Mouse (Mus musculus) liver, embryonic 16.5 days (tissue): Measurements from ENCODE around the gene Zbtb34. TPM values are rescaled to one million over a fixed set of nuclear protein-coding genes. Genes with fewer than 3 reads are reported as not detected.

Source experiments
- ATAC-seq: fragments of 200-750 bp; cut with Nextera tagmentation; 2 replicates; pipeline ENCODE4 v1.8.0; 2017; ENCODE audit warnings: low read depth, mild to moderate bottlenecking, moderate number of reproducible peaks, moderate library complexity
- H3K27ac ChIP-seq: fragments of 300-500 bp; sonication (generic); 2 replicates; pipeline ENCODE4 v1.5.1; 2014; ENCODE audit warnings: mild to moderate bottlenecking, low read length
- H3K27me3 ChIP-seq: fragments of 300-500 bp; sonication (generic); 2 replicates; pipeline ENCODE4 v1.6.1; 2014; ENCODE audit warnings: low read depth, low read length, mixed read lengths; ENCODE audit not compliant: control insufficient read depth, insufficient read depth
- H3K36me3 ChIP-seq: fragments of 300-500 bp; sonication (generic); 2 replicates; pipeline ENCODE4 v1.6.1; 2014; ENCODE audit warnings: mild to moderate bottlenecking; ENCODE audit not compliant: control insufficient read depth, insufficient read depth
- H3K4me1 ChIP-seq: fragments of 300-500 bp; sonication (generic); 2 replicates; pipeline ENCODE4 v1.6.1; 2014; ENCODE audit warnings: low read depth, low read length, mixed read lengths; ENCODE audit not compliant: control insufficient read depth
- H3K4me2 ChIP-seq: fragments of 300-500 bp; sonication (generic); 2 replicates; pipeline ENCODE4 v1.6.1; 2014; ENCODE audit warnings: low read depth, low read length, mixed read lengths
- H3K4me3 ChIP-seq: fragments of 300-500 bp; sonication (generic); 2 replicates; pipeline ENCODE4 v1.5.1; 2014; ENCODE audit warnings: low read depth, mild to moderate bottlenecking, low read length
- H3K9ac ChIP-seq: fragments of 300-500 bp; sonication (generic); 2 replicates; pipeline ENCODE4 v1.6.1; 2014; ENCODE audit warnings: low read depth, low read length
- H3K9me3 ChIP-seq: fragments of 300-500 bp; sonication (generic); replicated peaks from 2 replicates; pipeline ENCODE4 v1.6.1; 2016; ENCODE audit warnings: low read length; ENCODE audit not compliant: control insufficient read depth
- WGBS: fragments of 180-500 bp; shearing (Covaris S2); extraction: QIAGEN DNeasy Blood & Tissue Kit; methylation state at CpG from one replicate; pipeline ENCODE4 v1.1.7; 2014; ENCODE audit not compliant: insufficient replicate concordance; 5-methylcytosine and 5-hydroxymethylcytosine counted together
- polyA plus RNA-seq: library from polyadenylated mRNA; unstranded; fragments of >200 nt; fragmentation: Nextera tagmentation; extraction: Ambion mirVana; gene quantifications from 2 replicates; pipeline ENCODE4 v1.2.1, GENCODE M21; 2015

The Zbtb34 gene
- polyA plus RNA-seq, 1 experiment from 2014 or later: 2.0 TPM

- Histone ChIP-seq H3K4me3 (no peak overlapping the region), H3K9ac (no peak overlapping the region), H3K27ac (no peak overlapping the region), H3K27me3 (no peaks in the 10 kb centered on the region), H3K4me1 (peaks cover 2% of the 10 kb centered on the region; the same call in 1 of the 2 replicates), H3K36me3 (peaks cover 3% of the 10 kb centered on the region), H3K9me3 (no peaks in the 10 kb centered on the region), H3K4me2 (no peak overlapping the region)
- 75% methylated on average over 1 of the region's 1 CpGs for WGBS
- no peak for ATAC-seq
Observed at GRCm38 (mm10) chr2:33461066-33461465, 29.9 kb upstream of the Zbtb34 start.

GRCm38 (mm10) chr2:33459660-33460059 lies 28.5 kb upstream of the Zbtb34 start:
- no peak overlapping the region for H3K4me2 ChIP-seq
- ATAC-seq: no peak
- 36% methylated on average over 4 of the region's 4 CpGs for WGBS
- H3K36me3 ChIP-seq: peaks cover 5% of the 10 kb centered on the region
- no peaks in the 10 kb centered on the region for H3K27me3 ChIP-seq
- H3K9me3 ChIP-seq: no peaks in the 10 kb centered on the region
- peaks cover 2% of the 10 kb centered on the region; the same call in 1 of the 2 replicates for H3K4me1 ChIP-seq
- no peak overlapping the region for H3K4me3 ChIP-seq
- H3K27ac ChIP-seq: no peak overlapping the region
- no peak overlapping the region for H3K9ac ChIP-seq

- 67% methylated on average over 3 of the region's 3 CpGs for WGBS
Observed at GRCm38 (mm10) chr2:33456696-33457095, 25.6 kb upstream of the Zbtb34 start.

GRCm38 (mm10) chr2:33456242-33456641 lies 25.1 kb upstream of the Zbtb34 start:
- H3K4me1 ChIP-seq: peaks cover 6% of the 10 kb centered on the region
- H3K9me3 ChIP-seq: no peaks in the 10 kb centered on the region
- ATAC-seq: no peak
- H3K27me3 ChIP-seq: no peaks in the 10 kb centered on the region
- 77% methylated on average over 5 of the region's 5 CpGs for WGBS
- H3K9ac ChIP-seq: no peak overlapping the region
- H3K36me3 ChIP-seq: peaks cover 18% of the 10 kb centered on the region
- H3K4me3 ChIP-seq: no peak overlapping the region
- H3K27ac ChIP-seq: no peak overlapping the region
- no peak overlapping the region for H3K4me2 ChIP-seq

More at GRCm38 (mm10) chr2:33456696-33457095, 25.6 kb upstream of the Zbtb34 start:
- H3K9me3 ChIP-seq: no peaks in the 10 kb centered on the region
- no peak overlapping the region for H3K4me3 ChIP-seq
- H3K9ac ChIP-seq: no peak overlapping the region
- H3K4me2 ChIP-seq: no peak overlapping the region
- peaks cover 18% of the 10 kb centered on the region for H3K36me3 ChIP-seq
- H3K27ac ChIP-seq: no peak overlapping the region
- H3K4me1 ChIP-seq: peaks cover 6% of the 10 kb centered on the region
- no peak for ATAC-seq
- H3K27me3 ChIP-seq: no peaks in the 10 kb centered on the region

DNA sequence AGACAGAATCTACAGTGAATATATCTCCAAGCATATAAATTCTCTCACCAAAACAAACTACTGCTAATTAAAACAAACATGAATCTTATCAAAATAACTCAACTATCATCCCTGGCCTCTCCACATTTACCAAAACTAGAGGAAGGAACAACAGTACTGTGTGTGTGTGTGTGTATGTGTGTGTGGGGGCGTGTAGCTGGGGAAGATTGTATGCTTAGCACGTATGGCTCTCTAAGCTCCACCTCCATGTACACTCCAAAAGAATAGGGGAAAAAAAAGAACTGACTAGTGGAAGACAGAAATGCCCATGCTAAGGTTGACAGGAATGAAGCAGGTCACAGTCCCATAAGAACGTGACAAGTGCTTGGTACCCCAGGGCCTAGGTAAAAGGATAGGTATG lies 24.2 kb upstream of the Zbtb34 start:
- WGBS: 62% methylated on average over 3 of the region's 3 CpGs
- H3K36me3 ChIP-seq: peaks cover 18% of the 10 kb centered on the region

GRCm38 (mm10) chr2:33454816-33455215 lies 23.7 kb upstream of the Zbtb34 start:
- no peak for ATAC-seq
- no peak overlapping the region for H3K4me2 ChIP-seq
- H3K27ac ChIP-seq: no peak overlapping the region
- H3K9me3 ChIP-seq: no peaks in the 10 kb centered on the region
- no peak overlapping the region for H3K9ac ChIP-seq
- no peak overlapping the region for H3K4me3 ChIP-seq
- H3K4me1 ChIP-seq: peaks cover 4% of the 10 kb centered on the region
- no peaks in the 10 kb centered on the region for H3K27me3 ChIP-seq
- H3K36me3 ChIP-seq: peaks cover 18% of the 10 kb centered on the region
- 78% methylated on average over 8 of the region's 8 CpGs for WGBS

More for the DNA sequence above, 24.2 kb upstream of the Zbtb34 start:
- Histone ChIP-seq H3K9me3 (no peaks in the 10 kb centered on the region), H3K9ac (no peak overlapping the region), H3K27me3 (no peaks in the 10 kb centered on the region), H3K4me2 (no peak overlapping the region), H3K27ac (no peak overlapping the region), H3K4me1 (peaks cover 6% of the 10 kb centered on the region), H3K4me3 (no peak overlapping the region)
- ATAC-seq: no peak

DNA sequence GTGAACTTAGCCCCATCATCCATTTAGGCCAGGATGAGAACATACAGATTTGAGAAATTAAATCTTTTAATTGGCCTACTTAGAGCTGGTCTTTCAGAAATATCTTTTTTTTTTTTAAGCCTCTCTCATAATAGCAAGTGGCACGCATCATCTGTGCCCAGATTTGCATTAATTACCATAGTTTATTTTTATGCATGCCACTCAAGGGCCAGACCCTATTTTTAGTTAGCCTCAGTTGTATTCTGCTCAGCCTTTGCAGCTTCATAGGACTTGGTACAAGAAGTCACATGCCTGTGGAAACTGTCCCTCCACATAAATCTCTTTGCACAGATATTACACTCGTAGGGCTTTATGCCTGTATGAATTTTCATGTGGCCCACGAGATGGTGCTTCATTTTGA lies 22.4 kb upstream of the Zbtb34 start:
- H3K27ac ChIP-seq: no peak overlapping the region
- 82% methylated on average over 3 of the region's 3 CpGs for WGBS
- H3K36me3 ChIP-seq: peaks cover 18% of the 10 kb centered on the region; the same call in 1 of the 2 replicates
- H3K9ac ChIP-seq: no peak overlapping the region
- ATAC-seq: no peak
- no peak overlapping the region for H3K4me3 ChIP-seq
- no peaks in the 10 kb centered on the region for H3K27me3 ChIP-seq
- H3K9me3 ChIP-seq: no peaks in the 10 kb centered on the region
- no peak overlapping the region for H3K4me2 ChIP-seq
- H3K4me1 ChIP-seq: peaks cover 4% of the 10 kb centered on the region

DNA sequence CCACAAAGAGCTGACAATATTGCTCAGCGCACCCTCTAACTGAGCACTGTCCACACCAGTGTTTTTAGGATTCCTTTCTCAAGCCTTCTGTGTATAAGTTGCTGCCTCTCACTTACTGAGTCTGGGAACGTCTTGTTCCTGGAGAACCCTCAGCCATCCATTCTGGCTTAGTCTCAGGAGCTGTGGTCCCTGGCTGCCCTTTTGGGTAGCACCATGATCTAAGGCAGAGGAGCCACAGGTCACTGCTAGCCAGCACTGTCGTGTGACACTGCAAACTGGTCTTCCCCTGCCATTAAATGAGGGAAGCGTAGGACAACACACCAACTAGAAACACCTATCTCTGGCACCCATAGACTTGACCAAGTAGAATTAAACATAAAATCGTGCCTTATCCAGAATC lies 21.6 kb upstream of the Zbtb34 start:
- H3K4me3 ChIP-seq: no peak overlapping the region
- H3K36me3 ChIP-seq: peaks cover 18% of the 10 kb centered on the region; the same call in 1 of the 2 replicates
- 76% methylated on average over 5 of the region's 5 CpGs for WGBS
- H3K27me3 ChIP-seq: no peaks in the 10 kb centered on the region
- no peak overlapping the region for H3K9ac ChIP-seq
- no peak overlapping the region for H3K4me2 ChIP-seq
- peaks cover 4% of the 10 kb centered on the region for H3K4me1 ChIP-seq
- no peak for ATAC-seq
- no peaks in the 10 kb centered on the region for H3K9me3 ChIP-seq
- no peak overlapping the region for H3K27ac ChIP-seq

DNA sequence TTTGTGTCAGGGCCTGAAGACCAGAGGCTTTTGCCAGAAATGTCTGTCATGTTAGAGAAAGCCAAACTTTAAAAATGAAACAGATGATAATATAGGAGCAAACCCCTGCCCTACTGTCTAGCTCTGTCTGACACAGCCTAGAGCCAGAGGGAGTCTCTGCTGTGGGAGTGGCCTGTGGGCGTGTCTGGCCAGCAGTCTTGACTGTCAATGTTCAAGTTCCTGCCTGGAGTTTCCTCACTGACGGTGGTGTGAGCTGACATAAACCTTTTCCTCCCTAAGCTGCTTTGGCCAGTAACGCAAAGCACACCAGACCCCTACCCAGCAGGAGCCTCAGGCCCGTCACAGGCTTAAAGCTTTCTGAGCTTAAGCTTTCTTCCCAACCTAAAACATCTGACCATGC lies 21.0 kb upstream of the Zbtb34 start:
- Histone ChIP-seq H3K9ac (no peak overlapping the region), H3K27ac (no peak overlapping the region), H3K36me3 (peaks cover 18% of the 10 kb centered on the region; the same call in 1 of the 2 replicates), H3K4me2 (no peak overlapping the region), H3K4me1 (peaks cover 4% of the 10 kb centered on the region), H3K4me3 (no peak overlapping the region), H3K27me3 (no peaks in the 10 kb centered on the region), H3K9me3 (no peaks in the 10 kb centered on the region)
- WGBS: 23% methylated on average over 4 of the region's 4 CpGs
- no peak for ATAC-seq
